Mouse (Mus musculus): ENCODE results near the gene Lrr1. TPM values are rescaled to one million over a fixed set of nuclear protein-coding genes. Genes with fewer than 3 reads are reported as not detected.
A peak's percentile ranks its signal among the peaks of the same experiment; 100 is the strongest.
"Not testable (repeated sequence)": the region's sequence is repeated elsewhere in the genome, so short reads cannot be mapped to it uniquely, and the experiment has no call there.

Lrr1 gene
- polyA plus RNA-seq, 2 experiments: 11.1 to 21.3 TPM

DNA sequence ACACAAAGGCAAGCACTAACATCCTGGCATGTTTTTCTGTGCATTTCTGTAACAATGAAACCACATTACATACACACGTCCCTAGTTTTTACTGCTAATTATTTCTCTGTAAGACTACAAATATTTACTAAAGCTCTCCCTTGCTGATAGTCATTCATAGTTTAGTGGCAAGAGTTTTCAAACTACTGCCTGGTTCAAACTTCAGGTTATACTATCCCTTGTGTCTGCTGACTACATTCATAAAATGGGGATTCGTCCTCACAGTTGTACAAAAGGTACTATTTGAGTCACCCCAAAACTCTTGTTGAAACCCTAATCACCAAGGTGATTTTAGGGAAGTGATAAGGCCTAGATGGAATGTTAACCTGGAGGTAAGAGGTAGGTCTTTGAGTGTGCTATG, 12.7 kb upstream of the Lrr1 start:
- H3K9me3 ChIP-seq (ENCODE audit: control insufficient read depth, low read length): no peaks in the 10 kb centered on the region
- peaks cover 11% of the 10 kb centered on the region for H3K36me3 ChIP-seq (replicated peaks; ENCODE audit: control insufficient read depth, insufficient read depth, low read depth)
- TF ChIP-seq EP300 (IDR thresholded peaks at IDR 0.05; ENCODE audit: low read depth) (no peak), CTCF (IDR thresholded peaks at IDR 0.05; ENCODE audit: low read depth) (no peak)
- H3K9ac ChIP-seq (replicated peaks): no peak overlapping the region
- no peak overlapping the region for H3K27ac ChIP-seq
- peaks cover 12 to 15% of the 10 kb centered on the region in 2 experiments for H3K4me1 ChIP-seq (replicated peaks; ENCODE audit: control insufficient read depth in 2 of 2, insufficient read depth in 2 of 2, low read length in 1 of 2)
- ATAC-seq (ENCODE audit: insufficient read depth) (no peak), DNase-seq (ENCODE audit: low read depth in 3 of 3, low spot score in 3 of 3) (no peak)
- no peak overlapping the region for H3K4me3 ChIP-seq (ENCODE audit: insufficient read depth in 1 of 2, low read depth in 2 of 2, low read length in 2 of 2)
- no peaks in the 10 kb centered on the region for H3K27me3 ChIP-seq (ENCODE audit: control insufficient read depth, insufficient read depth, low read length)
- no peak overlapping the region for H3K4me2 ChIP-seq (ENCODE audit: low read depth)
- 62% methylated on average over 2 of the region's 2 CpGs for whole genome bisulfite sequencing (ENCODE audit: insufficient replicate concordance)

GRCm38 (mm10) chr12:69156436-69156835, 12.2 kb upstream of the Lrr1 start:
- Histone ChIP-seq H3K36me3 (replicated peaks; ENCODE audit: control insufficient read depth, insufficient read depth, low read depth) (peaks cover 11% of the 10 kb centered on the region), H3K4me3 (ENCODE audit: insufficient read depth in 1 of 2, low read depth in 2 of 2, low read length in 2 of 2) (no peak overlapping the region), H3K4me2 (ENCODE audit: low read depth) (peak overlapping the region; percentile 93), H3K9ac (replicated peaks) (no peak overlapping the region), H3K27ac (no peak overlapping the region; the same call in 1 of the 2 replicates), H3K4me1 (replicated peaks; ENCODE audit: control insufficient read depth in 2 of 2, insufficient read depth in 2 of 2, low read length in 1 of 2) (peaks cover 12 to 15% of the 10 kb centered on the region in 2 experiments), H3K9me3 (ENCODE audit: control insufficient read depth, low read length) (no peaks in the 10 kb centered on the region), H3K27me3 (ENCODE audit: control insufficient read depth, insufficient read depth, low read length) (no peaks in the 10 kb centered on the region)
- WGBS (ENCODE audit: insufficient replicate concordance): 62% methylated on average over 4 of the region's 4 CpGs
- ATAC-seq (ENCODE audit: insufficient read depth) (no peak), DNase-seq (ENCODE audit: low read depth in 3 of 3, low spot score in 3 of 3) (no peak)
- TF ChIP-seq CTCF (IDR thresholded peaks at IDR 0.05; ENCODE audit: low read depth) (no peak), EP300 (IDR thresholded peaks at IDR 0.05; ENCODE audit: low read depth) (no peak)

DNA sequence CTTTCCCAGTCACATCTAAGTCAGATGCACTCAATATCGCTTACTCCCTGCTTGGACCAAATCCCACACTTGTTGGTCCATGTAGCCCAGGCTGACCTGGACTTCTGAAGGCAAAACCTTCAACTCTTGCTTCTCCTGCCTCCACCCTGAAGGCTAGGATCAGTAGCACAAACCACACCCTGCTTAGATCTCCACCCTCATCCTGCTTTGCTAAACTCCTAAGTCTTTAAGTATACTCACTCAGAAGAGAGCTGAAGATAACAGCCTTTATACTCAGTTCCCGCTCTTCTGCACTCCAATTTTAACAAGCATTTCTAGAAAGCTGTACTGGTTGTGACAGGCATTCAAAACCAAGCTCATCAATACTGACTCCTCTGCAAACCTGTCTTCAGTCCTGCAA, 11.5 kb upstream of the Lrr1 start:
- H3K4me3 ChIP-seq (ENCODE audit: insufficient read depth in 1 of 2, low read depth in 2 of 2, low read length in 2 of 2): peak overlapping the region; percentile 65 to 85
- peaks cover 12 to 15% of the 10 kb centered on the region in 2 experiments for H3K4me1 ChIP-seq (replicated peaks; ENCODE audit: control insufficient read depth in 2 of 2, insufficient read depth in 2 of 2, low read length in 1 of 2)
- WGBS (ENCODE audit: insufficient replicate concordance): 58% methylated on average over 2 of the region's 2 CpGs
- peak overlapping the region; percentile 93 for H3K4me2 ChIP-seq (ENCODE audit: low read depth)
- no peak for ATAC-seq (ENCODE audit: insufficient read depth)
- H3K36me3 ChIP-seq (replicated peaks; ENCODE audit: control insufficient read depth, insufficient read depth, low read depth): peaks cover 11% of the 10 kb centered on the region
- DNase-seq (ENCODE audit: low read depth in 3 of 3, low spot score in 3 of 3): peak; percentile 34 to 56 (median 45)
- peak overlapping the region; percentile 83 for H3K27ac ChIP-seq
- H3K9me3 ChIP-seq (ENCODE audit: control insufficient read depth, low read length): no peaks in the 10 kb centered on the region
- H3K9ac ChIP-seq (replicated peaks): peak overlapping the region; percentile 91
- H3K27me3 ChIP-seq (ENCODE audit: control insufficient read depth, insufficient read depth, low read length): no peaks in the 10 kb centered on the region
- TF ChIP-seq EP300 (IDR thresholded peaks at IDR 0.05; ENCODE audit: low read depth) (no peak), CTCF (IDR thresholded peaks at IDR 0.05; ENCODE audit: low read depth) (no peak)

DNA sequence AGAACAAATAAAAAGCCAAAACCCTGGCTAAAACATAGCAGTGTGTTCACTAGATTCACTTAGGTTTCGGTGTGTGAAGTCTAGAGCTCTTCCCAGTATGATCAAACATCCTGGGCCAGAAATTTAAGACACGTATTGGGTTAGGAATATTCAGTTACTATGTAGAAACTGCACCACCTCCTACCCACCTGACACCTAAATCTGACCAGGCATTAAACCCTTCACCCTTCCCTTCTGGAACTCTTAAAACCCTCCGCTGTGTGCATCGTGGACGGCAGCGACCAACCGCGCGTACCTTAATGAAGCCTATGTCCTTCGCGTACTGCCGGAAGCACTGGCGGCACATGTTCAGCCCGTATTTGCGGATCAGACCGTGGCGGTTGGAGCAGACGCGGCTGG, 10.2 kb upstream of the Lrr1 start:
- H3K36me3 ChIP-seq (replicated peaks; ENCODE audit: control insufficient read depth, insufficient read depth, low read depth): peaks cover 11% of the 10 kb centered on the region
- H3K27me3 ChIP-seq (ENCODE audit: control insufficient read depth, insufficient read depth, low read length): no peaks in the 10 kb centered on the region
- peaks cover 12 to 15% of the 10 kb centered on the region in 2 experiments for H3K4me1 ChIP-seq (replicated peaks; ENCODE audit: control insufficient read depth in 2 of 2, insufficient read depth in 2 of 2, low read length in 1 of 2)
- peak overlapping the region; percentile 83 for H3K27ac ChIP-seq
- no peak for DNase-seq (ENCODE audit: low read depth in 3 of 3, low spot score in 3 of 3)
- peak overlapping the region; percentile 91 for H3K9ac ChIP-seq (replicated peaks)
- TF ChIP-seq EP300 (IDR thresholded peaks at IDR 0.05; ENCODE audit: low read depth): no peak
- no peak for TF ChIP-seq CTCF (IDR thresholded peaks at IDR 0.05; ENCODE audit: low read depth)
- H3K4me2 ChIP-seq (ENCODE audit: low read depth): peak overlapping the region; percentile 93
- under 1% methylated on average over 19 of the region's 19 CpGs for WGBS (ENCODE audit: insufficient replicate concordance)
- no peaks in the 10 kb centered on the region for H3K9me3 ChIP-seq (ENCODE audit: control insufficient read depth, low read length)
- no peak for ATAC-seq (ENCODE audit: insufficient read depth)
- H3K4me3 ChIP-seq (ENCODE audit: insufficient read depth in 1 of 2, low read depth in 2 of 2, low read length in 2 of 2): peak overlapping the region; percentile 65 to 85

GRCm38 (mm10) chr12:69158765-69159577, 9.6 kb upstream of the Lrr1 start, which contains the start of gene Rps29:
Gene Rps29 (minus strand): TSS chr12:69159186.
- H3K4me2 ChIP-seq (ENCODE audit: low read depth): peak within 1 kb of the TSS; percentile 93
- not testable (repeated sequence) for H3K27me3 ChIP-seq (ENCODE audit: control insufficient read depth, insufficient read depth, low read length); H3K9me3 ChIP-seq (ENCODE audit: control insufficient read depth, low read length)
- H3K4me3 ChIP-seq (ENCODE audit: insufficient read depth in 1 of 2, low read depth in 2 of 2, low read length in 2 of 2): peak within 1 kb of the TSS; percentile 65 to 85
- H3K4me1 ChIP-seq (replicated peaks; ENCODE audit: control insufficient read depth in 2 of 2, insufficient read depth in 2 of 2, low read length in 1 of 2): peaks cover 12 to 15% of the 10 kb centered on the region in 2 experiments
- peaks cover 11% of the 10 kb centered on the region for H3K36me3 ChIP-seq (replicated peaks; ENCODE audit: control insufficient read depth, insufficient read depth, low read depth)
- 0 out of 2 replicates have a peak, but pooled peaks have one; percentile 11 for TF ChIP-seq EP300 (IDR thresholded peaks at IDR 0.05; ENCODE audit: low read depth)
- peak; percentile 99 for DNase-seq (ENCODE audit: low read depth in 3 of 3, low spot score in 3 of 3)
- ATAC-seq (ENCODE audit: insufficient read depth): peak; percentile 95
- under 1% methylated on average over 58 of the region's 68 CpGs for WGBS (ENCODE audit: insufficient replicate concordance)
- peak within 1 kb of the TSS; percentile 91 for H3K9ac ChIP-seq (replicated peaks)
- peak within 1 kb of the TSS; percentile 83 for H3K27ac ChIP-seq
